Mouse (Mus musculus) T-cell, adult 66 days (primary cell): ENCODE data around the gene Ngb. TPM values are rescaled to one million over a fixed set of nuclear protein-coding genes. Genes with fewer than 3 reads are reported as not detected.

Experiments
- total RNA-seq, 2 experiments: library from RNA; stranded (reverse); gene quantifications; 3 replicates in 1 of 2; 4 replicates in 1 of 2; pipeline ENCODE4 v1.2.4; 2023

Ngb gene
- under 1 TPM in 1 of 2 experiments, not detected in 1; 0.71 TPM for total RNA-seq

DNA sequence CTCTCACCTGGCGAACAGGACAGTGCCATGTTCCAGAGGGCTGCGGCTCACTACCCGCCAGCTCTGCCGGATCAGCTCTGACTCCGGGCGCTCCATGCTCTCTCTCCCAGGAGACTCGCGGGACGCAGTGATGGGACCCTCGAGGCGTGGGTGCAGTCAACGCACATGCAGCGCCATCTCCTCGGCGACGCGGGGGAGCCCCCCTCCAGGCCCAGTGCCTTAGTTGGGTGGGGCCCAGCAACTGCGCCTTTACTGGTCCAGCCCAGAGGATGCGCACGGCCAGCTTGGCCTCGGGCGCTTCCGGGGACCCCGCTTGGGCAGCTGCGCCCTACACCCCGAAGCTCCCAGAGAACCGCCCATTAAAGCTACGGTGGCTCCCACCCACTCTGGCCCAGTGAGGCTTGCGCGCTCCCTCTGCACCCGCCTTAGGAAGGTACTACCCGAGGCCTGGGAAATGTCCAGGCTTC is at the start of gene Ngb:
Gene Ngb (minus strand): TSS at position 375 of the 467 bp plus-strand sequence.

DNA sequence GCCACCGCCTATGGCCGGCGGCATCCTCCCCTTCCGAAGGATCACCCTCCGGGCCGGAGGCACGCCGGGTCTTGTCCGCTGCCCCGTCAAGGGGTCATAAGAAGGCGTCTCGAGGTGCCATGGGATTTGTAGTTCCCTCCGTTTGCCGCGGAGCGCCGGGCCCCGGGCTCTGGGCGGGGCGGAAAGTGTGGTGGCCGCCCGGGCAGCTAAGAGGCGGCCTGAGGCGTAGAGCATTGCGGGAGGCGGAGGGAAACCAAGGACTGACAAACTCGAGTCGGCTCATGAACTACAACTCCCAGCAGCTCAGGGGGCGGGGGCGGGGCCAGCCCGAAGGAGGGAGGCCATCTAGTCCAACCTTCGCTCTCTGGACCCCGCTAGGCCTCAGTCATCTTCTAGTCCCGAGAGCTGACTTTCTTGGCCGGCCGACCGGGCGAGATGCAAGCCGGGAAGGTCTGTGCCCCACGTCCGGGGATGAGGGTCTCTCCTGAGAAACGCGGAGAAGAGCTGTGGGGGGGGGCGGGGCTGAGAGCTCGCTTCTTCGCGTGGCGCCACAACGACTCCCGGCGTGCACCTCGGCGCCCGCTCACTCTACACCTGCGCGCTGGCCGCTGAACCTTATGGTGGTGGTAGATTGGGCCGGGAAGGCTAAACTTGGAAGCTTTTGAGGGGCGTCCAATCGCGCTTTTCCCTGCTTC is 45.2 kb upstream of the Ngb start, which contains the start of gene Pomt2:
Gene Pomt2 (minus strand): TSS at position 574 of the 695 bp plus-strand sequence.

DNA sequence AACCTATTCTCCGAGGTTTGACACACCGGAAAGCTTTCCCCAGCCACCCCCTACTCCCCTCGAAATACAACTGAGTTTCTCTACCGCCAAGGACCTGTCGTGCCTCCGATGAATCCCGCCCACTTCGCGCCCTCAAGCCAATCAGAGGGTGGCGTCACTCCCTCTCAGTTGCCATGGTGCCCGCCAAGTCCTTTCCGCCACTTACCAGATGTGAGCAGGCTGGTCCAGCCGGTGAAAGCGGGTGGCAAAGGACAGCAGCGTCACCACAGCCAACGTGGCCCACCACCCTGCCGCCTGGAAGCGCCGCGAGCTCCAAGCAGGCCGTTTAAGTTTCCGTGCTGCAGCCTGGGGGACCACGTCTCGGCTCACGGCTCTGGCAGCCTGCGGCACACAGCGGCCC is 44.6 kb upstream of the Ngb start, which contains the start of gene Gstz1:
Gene Gstz1 (plus strand): TSS at position 200 of the 400 bp plus-strand sequence.

Other genes starting within 250 kb of the Ngb start
- gene Irf2bpl, start 217.7 kb downstream of the Ngb start, total RNA-seq: 10 to 100 TPM; 63.4 to 68.1 TPM
- gene Cipc, start 155.5 kb downstream of the Ngb start, total RNA-seq: 10 to 100 TPM; 24.4 to 29.0 TPM
- not detected for gene Zdhhc22, start 112.1 kb downstream of the Ngb start, total RNA-seq
- not detected for gene Tmem63c, start 81.2 kb downstream of the Ngb start, total RNA-seq
- gene Gstz1, start 44.6 kb upstream of the Ngb start, total RNA-seq: 10 to 100 TPM; 12.9 to 14.3 TPM
- 1 to 10 TPM; 6.6 to 6.8 TPM for gene Pomt2, start 45.4 kb upstream of the Ngb start, total RNA-seq
- gene Samd15, start 97.2 kb upstream of the Ngb start, total RNA-seq: under 1 TPM in 1 of 2 experiments, not detected in 1; 0.80 TPM
- 10 to 100 TPM; 14.6 to 17.0 TPM for gene Tmed8, start 97.9 kb upstream of the Ngb start, total RNA-seq
- under 1 TPM; 0.67 to 0.95 TPM for gene Noxred1, start 136.2 kb upstream of the Ngb start, total RNA-seq
- gene Vipas39, start 163.7 kb upstream of the Ngb start, total RNA-seq: 10 to 100 TPM; 21.2 to 25.7 TPM
- gene Ahsa1, start 163.9 kb upstream of the Ngb start, total RNA-seq: 100 to 1,000 TPM; 106 to 119 TPM
- gene Ism2, start 197.2 kb upstream of the Ngb start, total RNA-seq: not detected